Mouse (Mus musculus) stomach, embryonic 16.5 days (tissue): ENCODE data around the gene Xiap. TPM values are rescaled to one million over a fixed set of nuclear protein-coding genes. Genes with fewer than 3 reads are reported as not detected.
A peak's percentile ranks its signal among the peaks of the same experiment; 100 is the strongest.

Source experiments
- ATAC-seq: fragments of 200-750 bp; cut with Nextera tagmentation; 2 replicates; pipeline ENCODE4 v1.8.0; 2017; ENCODE audit warnings: moderate number of reproducible peaks, moderate TSS enrichment; ENCODE audit not compliant: insufficient read depth, low FRiP score
- H3K27ac ChIP-seq: fragments of 300-500 bp; sonication (generic); 2 replicates; pipeline ENCODE4 v1.5.1; 2014; ENCODE audit warnings: low read length
- H3K27me3 ChIP-seq: fragments of 300-500 bp; sonication (generic); 2 replicates; pipeline ENCODE4 v1.6.1; 2014; ENCODE audit warnings: low read length, control low read depth, mixed read lengths; ENCODE audit not compliant: control insufficient read depth, insufficient read depth
- H3K36me3 ChIP-seq: fragments of 300-500 bp; sonication (generic); 2 replicates; pipeline ENCODE4 v1.6.1; 2014; ENCODE audit warnings: low read length; ENCODE audit not compliant: control insufficient read depth, insufficient read depth
- H3K4me1 ChIP-seq: fragments of 300-500 bp; sonication (generic); 2 replicates; pipeline ENCODE4 v1.6.1; 2014; ENCODE audit warnings: low read length, control low read depth, mixed read lengths; ENCODE audit not compliant: control insufficient read depth, insufficient read depth
- H3K4me2 ChIP-seq: fragments of 300-500 bp; sonication (generic); 2 replicates; pipeline ENCODE4 v1.6.1; 2014; ENCODE audit warnings: low read depth, low read length, mixed read lengths
- H3K4me3 ChIP-seq: fragments of 300-500 bp; sonication (generic); replicated peaks from 2 replicates; pipeline ENCODE4 v1.5.1; 2014; ENCODE audit warnings: mild to moderate bottlenecking, low read length
- H3K9ac ChIP-seq: fragments of 300-500 bp; sonication (generic); 2 replicates; pipeline ENCODE4 v1.6.1; 2014; ENCODE audit warnings: low read length
- H3K9me3 ChIP-seq: fragments of 300-500 bp; sonication (generic); replicated peaks from 2 replicates; pipeline ENCODE4 v1.6.1; 2016; ENCODE audit warnings: low read length, control low read depth; ENCODE audit not compliant: control insufficient read depth
- WGBS: fragments of 180-500 bp; shearing (Covaris S2); extraction: QIAGEN DNeasy Blood & Tissue Kit; methylation state at CpG from one replicate; pipeline ENCODE4 v1.1.7; 2014; 5-methylcytosine and 5-hydroxymethylcytosine counted together
- polyA plus RNA-seq: library from polyadenylated mRNA; unstranded; fragments of >200 nt; fragmentation: Nextera tagmentation; extraction: Ambion mirVana; gene quantifications from 2 replicates; pipeline ENCODE4 v1.2.1, GENCODE M21; 2015

Xiap gene
- polyA plus RNA-seq, 1 experiment from 2014 or later: 12.3 TPM

DNA sequence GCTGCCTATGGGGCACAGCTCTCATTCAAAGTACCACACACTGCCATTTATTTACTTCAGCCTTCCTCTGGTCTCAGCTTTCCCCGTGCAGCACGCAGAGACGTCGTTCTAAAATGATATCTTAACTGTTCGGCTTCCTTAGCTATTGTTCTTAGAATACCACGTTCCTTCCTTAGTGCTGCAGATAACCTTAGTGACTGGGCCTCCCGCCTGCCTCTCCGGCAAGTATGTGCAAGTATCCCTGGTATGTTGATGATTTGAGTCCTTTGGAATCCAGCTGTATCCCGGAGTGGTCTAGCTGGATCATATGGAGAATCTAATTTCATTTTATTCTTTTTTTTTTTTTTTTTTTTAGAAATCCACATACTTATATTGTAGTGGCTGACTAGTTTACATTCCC lies 80.4 kb downstream of the Xiap start:
- ATAC-seq: no peak
- Histone ChIP-seq H3K4me1 (no peaks in the 10 kb centered on the region), H3K9me3 (no peaks in the 10 kb centered on the region), H3K27me3 (no peaks in the 10 kb centered on the region), H3K4me3 (no peak overlapping the region), H3K36me3 (no peaks in the 10 kb centered on the region), H3K4me2 (no peak overlapping the region), H3K9ac (no peak overlapping the region), H3K27ac (no peak overlapping the region)
- 30% methylated on average over 9 of the region's 9 CpGs for WGBS

GRCm38 (mm10) chrX:42142620-42143019 lies 83.1 kb downstream of the Xiap start:
- H3K4me3 ChIP-seq: no peak overlapping the region
- WGBS: 80% methylated on average over 3 of the region's 3 CpGs
- no peak for ATAC-seq

DNA sequence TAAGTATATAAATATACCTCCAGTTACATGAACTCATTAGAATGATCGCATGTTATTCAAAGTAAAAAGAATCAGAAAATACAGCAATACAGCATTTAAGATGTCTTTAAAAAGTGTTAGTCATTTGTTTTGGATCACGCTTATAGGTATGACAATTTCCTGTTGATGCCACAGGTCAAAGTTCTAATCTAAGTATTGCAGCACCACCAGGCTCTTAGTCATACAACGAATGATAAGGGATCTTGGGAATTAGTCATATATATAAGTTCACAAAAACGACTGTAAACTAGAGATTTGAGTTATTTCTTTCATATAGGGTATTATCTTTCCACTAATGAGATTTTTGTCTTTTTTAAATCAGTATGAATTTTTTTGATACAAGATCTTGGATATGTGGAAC lies 84.5 kb downstream of the Xiap start:
- no peak overlapping the region for H3K4me2 ChIP-seq
- no peak overlapping the region for H3K27ac ChIP-seq
- H3K4me3 ChIP-seq: no peak overlapping the region
- WGBS: 78% methylated on average over 4 of the region's 4 CpGs
- H3K9me3 ChIP-seq: no peaks in the 10 kb centered on the region
- no peaks in the 10 kb centered on the region for H3K27me3 ChIP-seq
- H3K9ac ChIP-seq: no peak overlapping the region
- no peak for ATAC-seq
- H3K4me1 ChIP-seq: no peaks in the 10 kb centered on the region
- no peaks in the 10 kb centered on the region for H3K36me3 ChIP-seq

More at GRCm38 (mm10) chrX:42142620-42143019, 83.1 kb downstream of the Xiap start:
- Histone ChIP-seq H3K4me2 (no peak overlapping the region), H3K27ac (no peak overlapping the region), H3K4me1 (no peaks in the 10 kb centered on the region), H3K36me3 (no peaks in the 10 kb centered on the region), H3K27me3 (no peaks in the 10 kb centered on the region), H3K9ac (no peak overlapping the region), H3K9me3 (no peaks in the 10 kb centered on the region)

DNA sequence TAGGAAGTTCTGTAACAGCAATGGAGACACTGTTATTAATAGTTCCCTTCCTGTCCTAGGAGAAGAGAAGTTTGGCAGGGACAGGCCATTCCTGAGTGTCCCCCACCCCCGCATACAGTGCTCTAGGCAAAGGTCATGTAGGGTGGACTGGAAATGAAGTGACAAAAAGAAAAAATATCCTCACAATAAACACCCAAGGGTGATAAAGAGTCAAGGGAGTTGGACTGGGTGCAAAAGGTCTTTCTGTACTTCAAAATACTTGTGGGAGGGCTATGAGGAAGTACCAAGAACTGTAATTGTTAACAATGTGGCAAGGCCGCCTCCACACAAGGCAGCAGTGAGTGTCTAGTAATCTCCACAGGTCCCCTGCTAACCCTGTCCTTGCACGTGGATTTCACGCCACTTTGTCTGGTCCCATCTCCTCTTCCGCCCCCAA lies 88.6 kb downstream of the Xiap start:
- H3K4me3 ChIP-seq: 0 out of 2 replicates have a peak overlapping the region, but pooled peaks have one; percentile 50
- ATAC-seq: no peak

DNA sequence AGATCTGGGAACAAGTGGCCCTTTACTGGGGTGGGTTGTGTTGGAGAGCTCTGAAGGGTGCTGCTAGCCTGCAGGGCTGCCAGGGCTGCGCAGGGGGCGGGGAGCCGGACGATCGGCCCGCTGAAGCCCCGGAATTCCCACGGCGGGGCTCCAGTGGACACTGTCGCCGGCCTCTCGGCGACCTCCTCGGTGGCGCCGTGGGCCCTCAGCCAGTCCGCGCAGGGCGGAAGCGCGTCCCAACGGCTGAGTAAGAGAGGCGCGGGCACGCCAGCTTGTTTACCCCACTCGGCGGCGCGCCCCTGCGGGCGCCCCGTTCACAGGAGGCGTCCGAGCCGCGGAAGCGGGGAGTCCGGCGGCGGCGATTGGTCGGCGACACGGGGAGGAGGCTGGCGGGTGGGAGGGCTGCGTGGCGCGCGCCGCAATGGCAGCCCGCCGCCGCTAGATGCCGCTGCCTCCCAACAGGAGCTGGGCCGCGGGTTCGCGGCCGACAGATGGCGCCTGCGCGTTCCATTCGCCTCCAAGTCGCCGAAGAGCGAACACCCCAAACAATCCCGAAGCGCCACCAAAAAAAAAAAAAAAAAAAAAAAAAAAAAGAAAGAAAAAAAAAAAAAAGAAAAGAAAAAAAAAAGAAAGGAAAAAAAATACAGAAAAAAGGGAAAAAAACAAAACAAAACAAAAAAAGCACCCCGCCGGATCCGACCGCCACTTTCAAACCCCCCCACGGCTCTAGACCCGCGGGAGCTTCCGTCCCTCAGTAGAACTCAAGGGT lies 89.5 kb downstream of the Xiap start, which contains the start of gene Stag2:
Stag2 (plus strand) TSS at position 530 of the 769 bp plus-strand sequence.
- Histone ChIP-seq H3K4me2 (peak within 1 kb of the TSS; percentile 47), H3K27ac (peak within 1 kb of the TSS; percentile 99), H3K4me3 (peak within 1 kb of the TSS; percentile 62), H3K4me1 (no peaks in the 10 kb centered on the region), H3K27me3 (no peaks in the 10 kb centered on the region), H3K9ac (peak within 1 kb of the TSS; percentile 95), H3K36me3 (no peaks in the 10 kb centered on the region), H3K9me3 (no peaks in the 10 kb centered on the region)
- ATAC-seq: peak; percentile 87
- WGBS: 15% methylated on average over 51 of the region's 76 CpGs

More for the DNA sequence above, 88.6 kb downstream of the Xiap start:
- WGBS: 41% methylated on average over 5 of the region's 5 CpGs
- Histone ChIP-seq H3K4me1 (no peaks in the 10 kb centered on the region), H3K4me2 (peak overlapping the region; percentile 47), H3K27me3 (no peaks in the 10 kb centered on the region), H3K27ac (peak overlapping the region; percentile 94), H3K9me3 (no peaks in the 10 kb centered on the region), H3K36me3 (no peaks in the 10 kb centered on the region), H3K9ac (peak overlapping the region; percentile 75)

DNA sequence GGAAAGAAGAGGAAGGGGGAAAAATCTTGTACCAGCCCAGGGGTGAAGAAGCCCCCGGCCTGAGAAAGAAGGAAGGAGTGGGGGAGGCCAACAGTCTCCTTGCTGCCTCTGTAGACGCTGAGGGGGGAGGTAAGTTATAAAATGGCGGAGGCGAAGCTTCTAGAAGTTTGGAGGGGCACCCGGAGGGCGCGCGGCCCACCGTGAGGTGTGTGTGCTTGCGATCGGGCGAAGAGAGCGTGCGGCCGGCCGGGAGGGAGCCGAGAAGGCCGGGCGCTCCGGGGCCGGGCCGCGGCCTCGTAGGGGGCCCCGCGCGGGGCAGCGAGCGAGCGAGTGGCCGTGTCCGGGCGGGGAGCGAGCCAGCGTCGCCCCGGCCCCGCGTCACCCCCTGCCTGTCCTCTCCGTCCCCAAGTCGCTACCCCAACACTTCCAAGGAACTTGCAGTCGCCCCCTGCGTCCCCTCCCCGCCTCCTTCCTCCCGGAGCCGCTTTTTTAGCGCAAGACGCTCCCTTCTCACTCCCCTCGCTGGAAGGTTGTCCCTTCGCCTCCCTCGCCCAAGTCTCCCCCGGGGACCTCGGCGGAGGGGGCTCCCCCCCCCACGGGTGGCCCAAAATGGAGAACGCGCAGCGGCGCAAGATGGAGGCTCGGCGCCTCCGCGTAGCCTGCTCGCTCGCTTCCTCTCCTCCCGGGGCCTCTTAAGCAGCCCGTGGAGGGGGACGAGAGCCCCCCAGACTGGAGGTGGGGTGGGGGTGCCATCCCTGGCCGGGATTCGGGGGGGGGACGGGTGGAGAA lies 90.3 kb downstream of the Xiap start:
- no peaks in the 10 kb centered on the region for H3K4me1 ChIP-seq
- peak; percentile 34 for ATAC-seq
- peak overlapping the region; percentile 95 for H3K9ac ChIP-seq
- H3K4me2 ChIP-seq: peak overlapping the region; percentile 40; the same call in 1 of the 2 replicates
- H3K36me3 ChIP-seq: no peaks in the 10 kb centered on the region
- H3K9me3 ChIP-seq: no peaks in the 10 kb centered on the region
- peak overlapping the region; percentile 99 for H3K27ac ChIP-seq
- H3K4me3 ChIP-seq: peak overlapping the region; percentile 62
- 13% methylated on average over 40 of the region's 71 CpGs for WGBS
- no peaks in the 10 kb centered on the region for H3K27me3 ChIP-seq

GRCm38 (mm10) chrX:42150346-42151023 lies 91.0 kb downstream of the Xiap start:
- no peaks in the 10 kb centered on the region for H3K9me3 ChIP-seq
- H3K9ac ChIP-seq: peak overlapping the region; percentile 95
- no peaks in the 10 kb centered on the region for H3K4me1 ChIP-seq
- peak overlapping the region; percentile 65 for H3K4me2 ChIP-seq
- 20% methylated on average over 27 of the region's 40 CpGs for WGBS
- ATAC-seq: peak; percentile 81
- no peaks in the 10 kb centered on the region for H3K36me3 ChIP-seq
- peak overlapping the region; percentile 99 for H3K27ac ChIP-seq
- H3K4me3 ChIP-seq: peak overlapping the region; percentile 62
- H3K27me3 ChIP-seq: no peaks in the 10 kb centered on the region

DNA sequence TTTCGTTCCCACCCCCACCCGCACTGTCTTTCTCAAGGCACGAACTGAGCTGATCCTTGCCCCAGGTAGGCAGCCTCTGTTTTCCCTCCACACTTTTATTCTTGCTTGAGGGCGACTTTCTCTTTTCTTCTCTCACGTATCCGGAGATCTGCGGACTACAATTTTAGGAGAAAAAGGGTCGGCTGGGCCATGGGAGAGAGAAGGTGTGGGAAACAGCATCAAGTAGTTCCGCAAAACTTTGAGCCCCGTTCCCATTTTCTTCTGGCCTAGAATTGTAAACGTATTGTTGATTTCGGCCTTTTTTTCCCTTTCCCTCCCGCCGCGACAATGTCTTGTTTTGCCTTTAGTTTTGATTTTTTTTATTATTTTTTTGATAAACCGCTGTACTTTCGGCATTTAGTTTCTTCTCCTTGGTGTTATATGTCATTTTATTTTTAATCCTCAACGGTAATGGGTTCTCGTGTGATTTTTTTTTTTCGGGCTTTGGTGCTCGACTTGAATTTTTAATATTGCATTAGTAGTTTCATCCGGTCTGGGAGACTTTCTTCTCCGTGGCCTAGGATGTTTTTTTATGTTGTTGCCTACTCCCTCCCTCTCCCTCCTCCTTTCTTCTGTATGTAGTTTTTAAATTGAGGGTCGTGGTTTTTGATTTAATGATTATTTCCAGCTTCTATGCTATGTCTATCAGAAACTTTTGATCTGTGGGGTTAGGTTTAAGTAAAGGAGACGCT lies 91.7 kb downstream of the Xiap start:
- H3K4me1 ChIP-seq: no peaks in the 10 kb centered on the region
- WGBS: 12% methylated on average over 25 of the region's 25 CpGs
- H3K27me3 ChIP-seq: no peaks in the 10 kb centered on the region
- peak overlapping the region; percentile 65 for H3K4me2 ChIP-seq
- no peak for ATAC-seq
- peak overlapping the region; percentile 62 for H3K4me3 ChIP-seq
- no peaks in the 10 kb centered on the region for H3K9me3 ChIP-seq
- peak overlapping the region; percentile 99 for H3K27ac ChIP-seq
- H3K36me3 ChIP-seq: no peaks in the 10 kb centered on the region
- H3K9ac ChIP-seq: peak overlapping the region; percentile 77
